Mouse (Mus musculus): ENCODE measurements around the gene Rps25. TPM values are rescaled to one million over a fixed set of nuclear protein-coding genes. Genes with fewer than 3 reads are reported as not detected.
A peak's percentile ranks its signal among the peaks of the same experiment; 100 is the strongest.

Rps25 gene
- polyA plus RNA-seq, 1 experiment from 2014 or later, result 1,622 TPM

DNA sequence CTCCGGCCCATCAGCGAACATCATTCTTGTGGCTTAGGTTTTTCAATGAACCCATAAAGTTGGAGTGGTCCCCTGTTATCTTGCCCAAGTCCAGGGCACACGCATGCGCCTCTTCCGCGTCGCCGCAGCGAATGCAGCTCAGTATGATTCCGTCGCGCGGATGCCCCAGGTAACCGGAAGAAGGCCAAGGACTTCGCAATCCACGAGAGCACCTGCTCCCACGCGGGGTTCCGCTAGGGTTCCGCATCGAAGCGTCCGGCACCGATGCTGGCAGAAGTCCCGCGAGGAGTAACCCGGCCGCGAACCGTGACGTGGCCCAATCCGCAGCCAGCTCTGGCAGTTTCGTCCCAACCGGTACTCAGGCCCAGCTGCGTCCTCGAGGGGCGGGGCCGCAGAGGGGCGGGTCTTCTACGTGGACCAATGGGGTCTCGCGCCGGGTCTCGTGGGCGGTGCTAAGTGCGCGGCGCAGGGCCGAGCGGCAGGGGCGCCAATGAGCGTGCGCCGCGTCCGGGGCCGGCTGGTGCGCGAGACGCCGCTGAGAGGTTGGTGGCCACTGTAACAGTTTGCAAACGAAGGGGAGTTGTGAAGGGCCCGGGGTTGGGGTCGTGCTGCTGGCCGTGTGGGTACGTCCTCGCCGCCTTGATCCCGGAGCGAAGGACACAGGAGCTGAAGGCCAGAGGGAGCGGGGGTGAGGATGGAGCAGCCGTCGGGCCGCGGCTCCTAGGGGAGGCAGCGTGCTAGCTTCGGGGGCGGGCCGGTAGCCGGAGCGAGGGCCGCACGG, 27.7 kb upstream of the Rps25 start, which contains the start of gene Hyou1:
Hyou1 (plus strand) TSS at position 437 of the 781 bp plus-strand sequence.
- Histone ChIP-seq H3K4me1 (ENCODE audit: control insufficient read depth, insufficient read depth, low read length) (peaks cover 12% of the 10 kb centered on the region), H3K36me3 (ENCODE audit: control insufficient read depth, insufficient read depth, low read length) (0 out of 2 replicates have a peak, but pooled peaks cover 11% of the 10 kb centered on the region), H3K4me3 (ENCODE audit: low read length) (peak within 1 kb of the TSS; percentile 93), H3K9ac (ENCODE audit: low read depth, low read length) (peak within 1 kb of the TSS; percentile 92), H3K4me2 (ENCODE audit: low read depth, low read length) (peak within 1 kb of the TSS; percentile 88), H3K9me3 (ENCODE audit: control insufficient read depth, low read length) (no peaks in the 10 kb centered on the region), H3K27me3 (replicated peaks; ENCODE audit: control insufficient read depth, insufficient read depth, low read length) (no peaks in the 10 kb centered on the region), H3K27ac (ENCODE audit: low read length) (peak within 1 kb of the TSS; percentile 91)
- ATAC-seq, result peak; percentile 96
- under 1% methylated on average over 83 of the region's 83 CpGs for WGBS

GRCm38 (mm10) chr9:44379862-44380261, 27.1 kb upstream of the Rps25 start:
- H3K9me3 ChIP-seq (ENCODE audit: control insufficient read depth, low read length), result no peaks in the 10 kb centered on the region
- peak; percentile 33 for ATAC-seq
- H3K4me1 ChIP-seq (ENCODE audit: control insufficient read depth, insufficient read depth, low read length), result peaks cover 12% of the 10 kb centered on the region
- H3K27ac ChIP-seq (ENCODE audit: low read length), result peak overlapping the region; percentile 84
- peak overlapping the region; percentile 93 for H3K4me3 ChIP-seq (ENCODE audit: low read length)
- H3K36me3 ChIP-seq (ENCODE audit: control insufficient read depth, insufficient read depth, low read length), result 0 out of 2 replicates have a peak, but pooled peaks cover 16% of the 10 kb centered on the region
- no peaks in the 10 kb centered on the region for H3K27me3 ChIP-seq (replicated peaks; ENCODE audit: control insufficient read depth, insufficient read depth, low read length)
- 5% methylated on average over 15 of the region's 15 CpGs for WGBS
- H3K9ac ChIP-seq (ENCODE audit: low read depth, low read length), result peak overlapping the region; percentile 92
- H3K4me2 ChIP-seq (ENCODE audit: low read depth, low read length), result peak overlapping the region; percentile 88

DNA sequence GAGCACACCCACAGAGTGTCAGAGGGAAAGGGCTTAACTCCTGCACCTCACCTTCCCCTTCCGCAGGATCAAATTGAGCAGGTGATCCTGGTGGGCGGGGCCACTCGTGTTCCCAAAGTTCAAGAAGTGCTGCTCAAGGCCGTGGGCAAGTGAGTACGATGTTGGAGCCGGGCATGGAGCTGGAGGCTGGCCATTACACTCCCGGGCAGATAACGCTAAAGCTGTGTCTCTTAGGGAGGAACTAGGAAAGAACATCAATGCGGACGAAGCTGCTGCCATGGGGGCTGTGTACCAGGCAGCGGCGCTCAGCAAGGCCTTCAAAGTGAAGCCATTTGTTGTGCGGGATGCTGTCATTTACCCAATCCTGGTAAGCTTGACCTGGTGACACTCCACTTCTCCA, 22.3 kb upstream of the Rps25 start:
- Histone ChIP-seq H3K9ac (ENCODE audit: low read depth, low read length) (no peak overlapping the region), H3K27ac (ENCODE audit: low read length) (no peak overlapping the region), H3K9me3 (ENCODE audit: control insufficient read depth, low read length) (no peaks in the 10 kb centered on the region), H3K4me1 (ENCODE audit: control insufficient read depth, insufficient read depth, low read length) (peaks cover 10% of the 10 kb centered on the region), H3K4me3 (ENCODE audit: low read length) (no peak overlapping the region), H3K36me3 (ENCODE audit: control insufficient read depth, insufficient read depth, low read length) (peaks cover 32% of the 10 kb centered on the region), H3K27me3 (replicated peaks; ENCODE audit: control insufficient read depth, insufficient read depth, low read length) (no peaks in the 10 kb centered on the region), H3K4me2 (ENCODE audit: low read depth, low read length) (no peak overlapping the region)
- 91% methylated on average over 13 of the region's 13 CpGs for WGBS
- ATAC-seq, result no peak

- H3K9ac ChIP-seq (ENCODE audit: low read depth, low read length), result no peak overlapping the region
- H3K9me3 ChIP-seq (ENCODE audit: control insufficient read depth, low read length), result no peaks in the 10 kb centered on the region
- H3K27me3 ChIP-seq (replicated peaks; ENCODE audit: control insufficient read depth, insufficient read depth, low read length), result no peaks in the 10 kb centered on the region
- no peak overlapping the region for H3K27ac ChIP-seq (ENCODE audit: low read length)
- H3K4me1 ChIP-seq (ENCODE audit: control insufficient read depth, insufficient read depth, low read length), result no peaks in the 10 kb centered on the region
- no peak for ATAC-seq
- no peak overlapping the region for H3K4me2 ChIP-seq (ENCODE audit: low read depth, low read length)
- H3K36me3 ChIP-seq (ENCODE audit: control insufficient read depth, insufficient read depth, low read length), result peaks cover 36% of the 10 kb centered on the region
- WGBS, result 74% methylated on average over 3 of the region's 3 CpGs
- H3K4me3 ChIP-seq (ENCODE audit: low read length), result no peak overlapping the region
These were observed 19.7 kb upstream of the Rps25 start for GRCm38 (mm10) chr9:44387221-44387620.

- Histone ChIP-seq H3K36me3 (ENCODE audit: control insufficient read depth, insufficient read depth, low read length) (peaks cover 30% of the 10 kb centered on the region), H3K4me2 (ENCODE audit: low read depth, low read length) (no peak overlapping the region), H3K4me3 (ENCODE audit: low read length) (no peak overlapping the region), H3K27me3 (replicated peaks; ENCODE audit: control insufficient read depth, insufficient read depth, low read length) (no peaks in the 10 kb centered on the region), H3K27ac (ENCODE audit: low read length) (no peak overlapping the region), H3K9ac (ENCODE audit: low read depth, low read length) (no peak overlapping the region), H3K9me3 (ENCODE audit: control insufficient read depth, low read length) (no peaks in the 10 kb centered on the region), H3K4me1 (ENCODE audit: control insufficient read depth, insufficient read depth, low read length) (no peaks in the 10 kb centered on the region)
- ATAC-seq, result no peak
- 54% methylated on average over 8 of the region's 8 CpGs for WGBS
These were observed 17.7 kb upstream of the Rps25 start for GRCm38 (mm10) chr9:44389273-44389672.

DNA sequence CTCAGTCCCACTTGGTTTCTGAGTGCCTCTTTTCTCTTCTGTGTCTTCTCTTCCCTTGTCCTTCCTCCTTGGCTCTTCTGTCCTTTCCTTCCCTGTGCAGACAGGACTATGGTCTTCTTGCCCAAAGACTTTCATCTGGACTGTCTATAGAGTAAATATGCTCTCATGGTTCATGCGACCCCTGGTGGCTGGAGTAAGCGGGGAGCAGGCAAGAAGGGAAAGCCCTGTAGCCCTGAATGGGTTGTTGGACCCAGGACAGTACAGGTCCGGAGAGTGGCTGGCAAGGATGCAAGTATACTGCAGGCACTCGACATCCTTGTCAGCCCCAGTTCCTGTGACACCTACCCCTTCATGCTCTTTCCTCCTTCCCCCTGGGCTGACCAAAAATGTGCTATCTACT, 15.5 kb upstream of the Rps25 start:
- Histone ChIP-seq H3K9ac (ENCODE audit: low read depth, low read length) (no peak overlapping the region), H3K9me3 (ENCODE audit: control insufficient read depth, low read length) (no peaks in the 10 kb centered on the region), H3K4me3 (ENCODE audit: low read length) (no peak overlapping the region), H3K4me1 (ENCODE audit: control insufficient read depth, insufficient read depth, low read length) (0 out of 2 replicates have a peak, but pooled peaks cover 3% of the 10 kb centered on the region), H3K4me2 (ENCODE audit: low read depth, low read length) (no peak overlapping the region), H3K27me3 (replicated peaks; ENCODE audit: control insufficient read depth, insufficient read depth, low read length) (no peaks in the 10 kb centered on the region), H3K27ac (ENCODE audit: low read length) (no peak overlapping the region), H3K36me3 (ENCODE audit: control insufficient read depth, insufficient read depth, low read length) (peaks cover 23% of the 10 kb centered on the region)
- 43% methylated on average over 4 of the region's 4 CpGs for WGBS
- ATAC-seq, result peak; percentile 27

GRCm38 (mm10) chr9:44396684-44397411, 10.1 kb upstream of the Rps25 start, which contains the start of gene Slc37a4:
Slc37a4 (plus strand) TSS chr9:44396852.
- Histone ChIP-seq H3K4me3 (ENCODE audit: low read length) (peak within 1 kb of the TSS; percentile 85), H3K4me1 (ENCODE audit: control insufficient read depth, insufficient read depth, low read length) (peaks cover 13% of the 10 kb centered on the region), H3K27ac (ENCODE audit: low read length) (peak within 1 kb of the TSS; percentile 97), H3K9ac (ENCODE audit: low read depth, low read length) (peak within 1 kb of the TSS; percentile 89), H3K27me3 (replicated peaks; ENCODE audit: control insufficient read depth, insufficient read depth, low read length) (no peaks in the 10 kb centered on the region), H3K9me3 (ENCODE audit: control insufficient read depth, low read length) (no peaks in the 10 kb centered on the region), H3K4me2 (ENCODE audit: low read depth, low read length) (peak within 1 kb of the TSS; percentile 84), H3K36me3 (ENCODE audit: control insufficient read depth, insufficient read depth, low read length) (no peaks in the 10 kb centered on the region)
- ATAC-seq, result peak; percentile 97
- WGBS, result under 1% methylated on average over 43 of the region's 43 CpGs

- peak overlapping the region; percentile 90 for H3K27ac ChIP-seq (ENCODE audit: low read length)
- H3K9ac ChIP-seq (ENCODE audit: low read depth, low read length), result peak overlapping the region; percentile 89
- peak overlapping the region; percentile 85 for H3K4me3 ChIP-seq (ENCODE audit: low read length)
- ATAC-seq, result peak; percentile 11; the same call in 1 of the 2 replicates
- H3K36me3 ChIP-seq (ENCODE audit: control insufficient read depth, insufficient read depth, low read length), result no peaks in the 10 kb centered on the region
- peaks cover 13% of the 10 kb centered on the region for H3K4me1 ChIP-seq (ENCODE audit: control insufficient read depth, insufficient read depth, low read length)
- WGBS, result 27% methylated on average over 4 of the region's 4 CpGs
- no peaks in the 10 kb centered on the region for H3K27me3 ChIP-seq (replicated peaks; ENCODE audit: control insufficient read depth, insufficient read depth, low read length)
- H3K4me2 ChIP-seq (ENCODE audit: low read depth, low read length), result peak overlapping the region; percentile 84
- H3K9me3 ChIP-seq (ENCODE audit: control insufficient read depth, low read length), result no peaks in the 10 kb centered on the region
These were observed 8.9 kb upstream of the Rps25 start for GRCm38 (mm10) chr9:44398087-44398486.

GRCm38 (mm10) chr9:44398551-44398950, 8.4 kb upstream of the Rps25 start:
- Histone ChIP-seq H3K4me3 (ENCODE audit: low read length) (peak overlapping the region; percentile 85), H3K9me3 (ENCODE audit: control insufficient read depth, low read length) (no peaks in the 10 kb centered on the region), H3K36me3 (ENCODE audit: control insufficient read depth, insufficient read depth, low read length) (no peaks in the 10 kb centered on the region), H3K27me3 (replicated peaks; ENCODE audit: control insufficient read depth, insufficient read depth, low read length) (no peaks in the 10 kb centered on the region), H3K4me1 (ENCODE audit: control insufficient read depth, insufficient read depth, low read length) (peaks cover 13% of the 10 kb centered on the region), H3K27ac (ENCODE audit: low read length) (peak overlapping the region; percentile 90), H3K9ac (ENCODE audit: low read depth, low read length) (peak overlapping the region; percentile 89), H3K4me2 (ENCODE audit: low read depth, low read length) (peak overlapping the region; percentile 84)
- 63% methylated on average over 9 of the region's 9 CpGs for WGBS
- ATAC-seq, result no peak
